Mouse (Mus musculus) CH12.LX (cell line): Measurements from ENCODE around the gene Tk2. TPM values are rescaled to one million over a fixed set of nuclear protein-coding genes. Genes with fewer than 3 reads are reported as not detected.

Source experiments
- DNase-seq: peaks from one replicate; pipeline ENCODE4 v3.0.0-alpha.2; 2013; ENCODE audit errors: extremely low read depth
- H3K27ac ChIP-seq: 2 replicates; pipeline ENCODE4 v1.5.1; 2012; ENCODE audit warnings: low read depth, mild to moderate bottlenecking, control low read depth, moderate library complexity; ENCODE audit not compliant: insufficient read depth
- H3K27me3 ChIP-seq: replicated peaks from 2 replicates; pipeline ENCODE3; 2012; ENCODE audit warnings: inconsistent platforms
- H3K36me3 ChIP-seq, 2 experiments: replicated peaks in 1 of 2; 2 replicates each; pipeline versions ENCODE3 to v1.6.1; 2012; ENCODE audit warnings: inconsistent platforms in 1 of 2, low read length in 1 of 2, mild to moderate bottlenecking in 1 of 2, mixed read lengths in 1 of 2, moderate library complexity in 1 of 2; ENCODE audit not compliant: control insufficient read depth in 1 of 2, insufficient read depth in 1 of 2
- H3K4me1 ChIP-seq, 2 experiments: 2 replicates each; pipeline ENCODE4 v1.6.1; 2012; ENCODE audit warnings: inconsistent platforms in 1 of 2, moderate library complexity in 1 of 2; ENCODE audit not compliant: insufficient read depth in 2 of 2, control insufficient read depth in 1 of 2
- H3K4me2 ChIP-seq: 2 replicates; pipeline ENCODE4 v1.6.1; 2012; ENCODE audit warnings: low read depth, mild to moderate bottlenecking, control low read depth; ENCODE audit not compliant: poor library complexity, insufficient read depth, severe bottlenecking
- H3K4me3 ChIP-seq, 3 experiments: fragments of 150-350 bp in 1 of 3; sonication (generic) in 1 of 3; replicated peaks in 1 of 3; 2 replicates each; pipeline versions ENCODE3 to v1.5.1; 2011 to 2012; ENCODE audit warnings: low read depth in 2 of 3, low read length in 2 of 3, mild to moderate bottlenecking in 2 of 3, moderate library complexity in 2 of 3, control low read depth in 1 of 3, improper control_type of control experiment in 1 of 3, inconsistent platforms in 1 of 3, mixed read lengths in 1 of 3; ENCODE audit not compliant: poor library complexity in 1 of 3
- H3K79me2 ChIP-seq: replicated peaks from 2 replicates; pipeline ENCODE4 v1.6.1; 2012; ENCODE audit warnings: mild to moderate bottlenecking, moderate library complexity; ENCODE audit not compliant: control insufficient read depth, poor library complexity, insufficient read depth, severe bottlenecking; ENCODE audit errors: extremely low read depth
- H3K9ac ChIP-seq: 2 replicates; pipeline ENCODE4 v1.6.1; 2012; ENCODE audit warnings: low read depth, mild to moderate bottlenecking, control low read depth, moderate library complexity; ENCODE audit not compliant: insufficient read depth
- H3K9me3 ChIP-seq: replicated peaks from 2 replicates; pipeline ENCODE3; 2012; ENCODE audit warnings: low read length, inconsistent platforms, mixed read lengths
- BHLHE40 ChIP-seq: IDR thresholded peaks from 2 replicates; pipeline ENCODE4 v1.6.1; 2011; ENCODE audit warnings: mild to moderate bottlenecking, low read depth, low read length, improper control_type of control experiment
- CHD1 ChIP-seq: IDR thresholded peaks from 2 replicates; pipeline ENCODE4 v1.6.1; 2012; ENCODE audit warnings: low read depth, low read length, improper control_type of control experiment, inconsistent platforms
- CTCF ChIP-seq, 2 experiments: IDR thresholded peaks in 1 of 2; conservative IDR thresholded peaks in 1 of 2; 2 replicates each; pipeline ENCODE4 v1.5.1; 2011 to 2012; ENCODE audit warnings: low read depth in 2 of 2, low read length in 2 of 2, improper control_type of control experiment in 1 of 2, inconsistent platforms in 1 of 2, mild to moderate bottlenecking in 1 of 2, moderate library complexity in 1 of 2
- ELF1 ChIP-seq: IDR thresholded peaks from 2 replicates; pipeline ENCODE4 v1.6.1; 2014; ENCODE audit warnings: low read depth, mild to moderate bottlenecking, inconsistent platforms, low read length, improper control_type of control experiment
- GABPA ChIP-seq: IDR thresholded peaks from 2 replicates; pipeline ENCODE4 v1.6.1; 2012; ENCODE audit warnings: low read depth, low read length, improper control_type of control experiment, inconsistent platforms; ENCODE audit not compliant: insufficient replicate concordance
- HCFC1 ChIP-seq: IDR thresholded peaks from 2 replicates; pipeline ENCODE4 v1.6.1; 2012; ENCODE audit warnings: low read depth, mild to moderate bottlenecking, inconsistent platforms, low read length, improper control_type of control experiment
- IRF4 ChIP-seq: IDR thresholded peaks from 2 replicates; pipeline ENCODE4 v1.6.1; 2014; ENCODE audit warnings: low read depth, mild to moderate bottlenecking, inconsistent platforms, low read length, improper control_type of control experiment
- KAT2A ChIP-seq: IDR thresholded peaks from 2 replicates; pipeline ENCODE4 v1.6.1; 2012; ENCODE audit warnings: low read length, improper control_type of control experiment, inconsistent platforms; ENCODE audit not compliant: insufficient replicate concordance
- MAFK ChIP-seq: IDR thresholded peaks from 2 replicates; pipeline ENCODE4 v1.6.1; 2011; ENCODE audit warnings: low read length, improper control_type of control experiment; ENCODE audit not compliant: insufficient replicate concordance
- MAX ChIP-seq: IDR thresholded peaks from 2 replicates; pipeline ENCODE4 v1.6.1; 2011; ENCODE audit warnings: low read length, improper control_type of control experiment
- MEF2A ChIP-seq: IDR thresholded peaks from 2 replicates; pipeline ENCODE4 v1.6.1; 2014; ENCODE audit warnings: low read depth, mild to moderate bottlenecking, inconsistent platforms, low read length, improper control_type of control experiment, borderline replicate concordance
- MXI1 ChIP-seq: IDR thresholded peaks from 2 replicates; pipeline ENCODE4 v1.6.1; 2011; ENCODE audit warnings: mild to moderate bottlenecking, low read depth, low read length, improper control_type of control experiment
- MYC ChIP-seq: IDR thresholded peaks from 2 replicates; pipeline ENCODE4 v1.6.1; 2011; ENCODE audit warnings: low read depth, mild to moderate bottlenecking, improper control_type of control experiment, low read length
- PAX5 ChIP-seq: IDR thresholded peaks from 2 replicates; pipeline ENCODE4 v1.6.1; 2012; ENCODE audit warnings: low read length, inconsistent platforms, mixed read lengths
- RCOR1 ChIP-seq: conservative IDR thresholded peaks from 2 replicates; pipeline ENCODE4 v1.6.1; 2012; ENCODE audit warnings: low read depth, mild to moderate bottlenecking, inconsistent platforms, low read length, improper control_type of control experiment
- TBP ChIP-seq: conservative IDR thresholded peaks from 2 replicates; pipeline ENCODE4 v1.6.1; 2011; ENCODE audit warnings: low read depth, low read length, improper control_type of control experiment
- TCF12 ChIP-seq: IDR thresholded peaks from 2 replicates; pipeline ENCODE4 v1.6.1; 2014; ENCODE audit warnings: low read depth, mild to moderate bottlenecking, inconsistent platforms, low read length, improper control_type of control experiment
- UBTF ChIP-seq: IDR thresholded peaks from 2 replicates; pipeline ENCODE4 v1.6.1; 2012; ENCODE audit warnings: low read depth, mild to moderate bottlenecking, inconsistent platforms, low read length, improper control_type of control experiment, moderate library complexity
- USF1 ChIP-seq: IDR thresholded peaks from 2 replicates; pipeline ENCODE4 v1.6.1; 2014; ENCODE audit warnings: low read depth, mild to moderate bottlenecking, inconsistent platforms, low read length, improper control_type of control experiment
- USF2 ChIP-seq: conservative IDR thresholded peaks from 2 replicates; pipeline ENCODE4 v1.6.1; 2011; ENCODE audit warnings: low read depth, low read length, improper control_type of control experiment
- ZMIZ1 ChIP-seq: IDR thresholded peaks from 2 replicates; pipeline ENCODE4 v1.6.1; 2012; ENCODE audit warnings: low read depth, mild to moderate bottlenecking, inconsistent platforms, low read length, improper control_type of control experiment
- dilution Hi-C: fragments of 300-500 bp; cut with MboI; formaldehyde crosslinking; loops from 2 replicates; pipeline ENCODE4 v1.14.3; 2020; ENCODE audit warnings: low sequenced_read_pairs; ENCODE audit not compliant: extremely low pct_unique_long_range_greater_than_20kb, extremely low pct_ligation_motif_present
- in situ Hi-C: fragments of 300-500 bp; cut with MboI; formaldehyde crosslinking; loops from 3 replicates; pipeline ENCODE4 v1.14.3; 2019; ENCODE audit warnings: low sequenced_read_pairs, low pct_ligation_motif_present, low pct_unique_long_range_greater_than_20kb, mixed read lengths
- polyA plus RNA-seq: library from polyadenylated mRNA; unstranded; fragments of >175 nt; gene quantifications from 2 replicates; pipeline ENCODE4 v1.2.1, GENCODE M21; 2012; ENCODE audit warnings: low read depth; ENCODE audit not compliant: insufficient read length
- total RNA-seq, 2 experiments: library from RNA; depleted of rRNA; stranded (reverse); fragments of 300-350 nt in 1 of 2; fragments of >200 nt in 1 of 2; gene quantifications; 2 replicates each; pipeline ENCODE4 v1.2.3; 2012 to 2014

Gene Tk2
- total and polyA plus RNA-seq, 3 experiments: 7.3 to 13.5 (median 8.9) TPM

GRCm38 (mm10) chr8:104190777-104191468, 57.4 kb downstream of the Tk2 start:
- Histone ChIP-seq H3K27me3 (peaks cover 38% of the 10 kb centered on the region), H3K4me1 (peaks cover 2 to 12% of the 10 kb centered on the region in 2 experiments; a peak in 2 of 4 replicates), H3K9ac (no peak overlapping the region), H3K36me3 (no peaks in the 10 kb centered on the region), H3K27ac (no peak overlapping the region), H3K4me3 (no peak overlapping the region), H3K9me3 (peaks cover 10% of the 10 kb centered on the region), H3K79me2 (no peaks in the 10 kb centered on the region), H3K4me2 (no peak overlapping the region)
- DNase-seq: no peak
- no peak for TF ChIP-seq TCF12
- TF ChIP-seq BHLHE40: no peak
- TF ChIP-seq MXI1: no peak
- in situ Hi-C loops: no loop called here
- dilution Hi-C loops: no loop called here

DNA sequence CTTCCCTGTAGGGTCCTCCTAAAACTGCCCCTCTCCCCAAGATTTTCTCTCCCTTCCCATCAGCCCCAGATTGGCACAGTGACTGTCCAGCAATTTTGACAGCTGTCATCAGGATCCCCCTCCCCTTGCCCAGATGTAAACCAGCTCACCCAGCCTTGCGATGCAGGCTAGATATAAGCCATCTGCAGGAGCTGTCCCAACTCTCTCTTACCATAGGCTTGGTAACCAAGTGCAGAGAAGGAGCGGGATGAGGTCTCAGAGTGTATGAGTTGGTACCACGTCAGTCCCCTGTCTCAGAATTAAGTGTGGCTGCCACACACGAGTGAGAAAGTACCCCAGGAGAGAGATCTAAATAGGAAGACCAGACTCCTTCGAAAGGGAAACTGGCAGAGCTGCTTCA, 59.9 kb downstream of the Tk2 start:
- in situ Hi-C loops (no loop called here), dilution Hi-C loops (no loop called here)
- DNase-seq: no peak
- Histone ChIP-seq H3K36me3 (no peaks in the 10 kb centered on the region), H3K27ac (no peak overlapping the region), H3K9ac (no peak overlapping the region), H3K79me2 (no peaks in the 10 kb centered on the region), H3K4me2 (no peak overlapping the region), H3K4me3 (no peak overlapping the region), H3K9me3 (peaks cover 8% of the 10 kb centered on the region), H3K27me3 (peaks cover 42% of the 10 kb centered on the region), H3K4me1 (peaks cover 11 to 27% of the 10 kb centered on the region in 2 experiments)
- TF ChIP-seq USF2: no peak
- TF ChIP-seq MYC: no peak
- no peak for TF ChIP-seq MAX
- no peak for TF ChIP-seq MEF2A

DNA sequence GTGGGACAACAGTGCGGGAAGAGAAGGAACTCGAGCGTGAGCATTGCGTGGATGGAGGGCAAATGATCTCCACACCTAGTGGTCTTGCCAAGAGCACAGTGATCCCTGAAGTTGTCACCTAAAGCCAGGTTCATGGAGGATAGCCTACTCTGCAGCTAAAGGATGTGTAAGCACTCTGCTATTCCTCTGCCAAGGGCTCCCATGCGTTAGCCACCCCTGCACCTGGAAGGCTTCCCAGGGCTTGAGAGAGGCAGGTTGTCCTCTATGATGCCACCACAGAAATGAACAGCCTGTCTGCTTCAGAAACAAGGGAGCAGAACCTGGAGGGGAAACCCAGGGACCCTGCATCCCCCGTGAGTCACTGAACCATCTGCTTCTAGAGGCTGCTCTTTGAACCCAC, 60.7 kb downstream of the Tk2 start:
- Histone ChIP-seq H3K27ac (no peak overlapping the region), H3K27me3 (peaks cover 46% of the 10 kb centered on the region), H3K4me2 (no peak overlapping the region), H3K36me3 (no peaks in the 10 kb centered on the region), H3K9ac (no peak overlapping the region), H3K4me1 (peaks cover 11 to 27% of the 10 kb centered on the region in 2 experiments), H3K9me3 (peaks cover under 1% of the 10 kb centered on the region), H3K4me3 (no peak overlapping the region), H3K79me2 (no peaks in the 10 kb centered on the region)
- dilution Hi-C loops: no loop called here
- no peak for TF ChIP-seq MYC
- TF ChIP-seq HCFC1: no peak
- no peak for TF ChIP-seq CHD1
- TF ChIP-seq USF2: no peak
- no peak for TF ChIP-seq UBTF
- no peak for TF ChIP-seq GABPA
- TF ChIP-seq ZMIZ1: no peak
- no peak for TF ChIP-seq TBP
- TF ChIP-seq USF1: no peak
- no peak for TF ChIP-seq CTCF (conservative IDR thresholded peaks at IDR 0.05 in 1 of 2, IDR thresholded peaks at IDR 0.05 in 1 of 2; ENCODE audit: low read depth in 2 of 2, low read length in 2 of 2)
- no peak for TF ChIP-seq IRF4
- TF ChIP-seq ELF1: no peak
- TF ChIP-seq KAT2A: no peak
- TF ChIP-seq MXI1: no peak
- no peak for TF ChIP-seq RCOR1
- no peak for TF ChIP-seq PAX5
- no peak for TF ChIP-seq MAFK
- TF ChIP-seq MEF2A: no peak
- in situ Hi-C loops: no loop called here
- no peak for DNase-seq
